Mouse (Mus musculus): Measurements from ENCODE around the gene Hdac10. TPM values are rescaled to one million over a fixed set of nuclear protein-coding genes. Genes with fewer than 3 reads are reported as not detected.
A peak's percentile ranks its signal among the peaks of the same experiment; 100 is the strongest.

The Hdac10 gene
- polyA plus RNA-seq, 1 experiment = 3.8 TPM

DNA sequence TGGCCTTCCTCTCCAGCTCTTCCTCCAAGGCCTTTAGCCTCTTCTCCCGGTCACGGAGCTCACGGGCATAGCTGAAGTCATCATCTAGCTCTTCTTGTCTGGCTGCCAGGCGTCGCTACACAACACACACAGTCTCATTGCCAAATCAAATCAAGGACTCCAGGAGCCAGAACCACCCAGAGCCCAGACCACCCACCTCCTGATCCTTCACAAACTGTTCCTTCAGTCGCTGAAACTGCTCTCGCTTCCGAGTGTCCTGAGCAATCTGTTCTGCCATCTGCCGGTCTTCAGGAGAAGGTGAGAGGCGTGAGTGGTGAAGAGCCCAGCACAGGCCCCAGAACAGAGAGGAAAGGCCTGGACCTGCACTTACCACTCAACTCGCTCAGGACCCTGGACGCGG is 22.4 kb downstream of the Hdac10 start:
- H3K36me3 ChIP-seq (replicated peaks; ENCODE audit: low read length) = peaks cover 100% of the 10 kb centered on the region
- H3K27me3 ChIP-seq (replicated peaks) = no peaks in the 10 kb centered on the region
- TF ChIP-seq FLI1 (IDR thresholded peaks at IDR 0.05; ENCODE audit: low read length) (no peak), GATA1 (IDR thresholded peaks at IDR 0.05; ENCODE audit: borderline replicate concordance, low read length) (no peak)
- peaks cover 22% of the 10 kb centered on the region for H3K4me1 ChIP-seq
- H3K4me3 ChIP-seq (replicated peaks) = no peak overlapping the region
- H3K9me3 ChIP-seq = no peaks in the 10 kb centered on the region

GRCm38 (mm10) chr15:89104425-89104824 is 24.1 kb downstream of the Hdac10 start:
- Histone ChIP-seq H3K4me1 (peaks cover 27% of the 10 kb centered on the region), H3K36me3 (replicated peaks; ENCODE audit: low read length) (peaks cover 100% of the 10 kb centered on the region), H3K27me3 (replicated peaks) (no peaks in the 10 kb centered on the region), H3K4me3 (replicated peaks) (no peak overlapping the region), H3K9me3 (no peaks in the 10 kb centered on the region)
- no peak for TF ChIP-seq FLI1 (IDR thresholded peaks at IDR 0.05; ENCODE audit: low read length)
- no peak for TF ChIP-seq GATA1 (IDR thresholded peaks at IDR 0.05; ENCODE audit: borderline replicate concordance, low read length)

GRCm38 (mm10) chr15:89103921-89104320 is 24.6 kb downstream of the Hdac10 start:
- Histone ChIP-seq H3K9me3 (no peaks in the 10 kb centered on the region), H3K27me3 (replicated peaks) (no peaks in the 10 kb centered on the region), H3K4me1 (peaks cover 27% of the 10 kb centered on the region), H3K4me3 (replicated peaks) (no peak overlapping the region), H3K36me3 (replicated peaks; ENCODE audit: low read length) (peaks cover 100% of the 10 kb centered on the region)
- TF ChIP-seq FLI1 (IDR thresholded peaks at IDR 0.05; ENCODE audit: low read length) (no peak), GATA1 (IDR thresholded peaks at IDR 0.05; ENCODE audit: borderline replicate concordance, low read length) (no peak)

DNA sequence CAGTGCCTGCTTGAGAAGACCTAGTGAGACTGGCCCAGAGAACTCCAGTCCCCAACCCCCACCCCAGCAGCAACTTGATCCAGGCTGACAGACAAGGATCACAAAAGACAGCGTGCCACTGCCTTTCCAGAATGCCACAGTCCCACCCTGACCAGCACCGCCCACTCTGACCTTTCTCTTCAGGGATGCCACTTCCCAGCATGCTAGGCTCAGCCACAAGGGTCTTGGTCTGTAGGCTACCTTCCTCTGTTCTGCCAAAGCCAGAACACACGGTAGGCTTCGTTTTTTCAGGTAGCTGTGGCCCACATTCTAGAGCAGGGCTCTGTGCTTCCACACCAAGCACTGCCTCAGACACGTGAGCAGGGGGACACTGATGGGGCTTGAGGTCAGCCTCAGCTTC is 25.9 kb downstream of the Hdac10 start:
- H3K9me3 ChIP-seq = no peaks in the 10 kb centered on the region
- TF ChIP-seq FLI1 (IDR thresholded peaks at IDR 0.05; ENCODE audit: low read length) = no peak
- no peak for TF ChIP-seq GATA1 (IDR thresholded peaks at IDR 0.05; ENCODE audit: borderline replicate concordance, low read length)
- no peaks in the 10 kb centered on the region for H3K27me3 ChIP-seq (replicated peaks)
- peaks cover 100% of the 10 kb centered on the region for H3K36me3 ChIP-seq (replicated peaks; ENCODE audit: low read length)
- no peak overlapping the region for H3K4me3 ChIP-seq (replicated peaks)
- peaks cover 24% of the 10 kb centered on the region for H3K4me1 ChIP-seq

GRCm38 (mm10) chr15:89100823-89101222 is 27.7 kb downstream of the Hdac10 start:
- Histone ChIP-seq H3K4me1 (peaks cover 6% of the 10 kb centered on the region), H3K27me3 (replicated peaks) (no peaks in the 10 kb centered on the region), H3K9me3 (no peaks in the 10 kb centered on the region), H3K4me3 (replicated peaks) (no peak overlapping the region), H3K36me3 (replicated peaks; ENCODE audit: low read length) (peaks cover 100% of the 10 kb centered on the region)
- TF ChIP-seq FLI1 (IDR thresholded peaks at IDR 0.05; ENCODE audit: low read length) (no peak), GATA1 (IDR thresholded peaks at IDR 0.05; ENCODE audit: borderline replicate concordance, low read length) (no peak)

- peaks cover 10% of the 10 kb centered on the region; the same call in 1 of the 2 replicates for H3K4me1 ChIP-seq
- TF ChIP-seq FLI1 (IDR thresholded peaks at IDR 0.05; ENCODE audit: low read length) = no peak
- no peak for TF ChIP-seq GATA1 (IDR thresholded peaks at IDR 0.05; ENCODE audit: borderline replicate concordance, low read length)
- H3K27me3 ChIP-seq (replicated peaks) = no peaks in the 10 kb centered on the region
- no peak overlapping the region for H3K4me3 ChIP-seq (replicated peaks)
- H3K9me3 ChIP-seq = no peaks in the 10 kb centered on the region
- H3K36me3 ChIP-seq (replicated peaks; ENCODE audit: low read length) = peaks cover 100% of the 10 kb centered on the region
Measured at GRCm38 (mm10) chr15:89098616-89099015, 29.9 kb downstream of the Hdac10 start.

- Histone ChIP-seq H3K27me3 (replicated peaks) (no peaks in the 10 kb centered on the region), H3K9me3 (no peaks in the 10 kb centered on the region), H3K4me1 (peaks cover 10% of the 10 kb centered on the region; the same call in 1 of the 2 replicates), H3K4me3 (replicated peaks) (no peak overlapping the region), H3K36me3 (replicated peaks; ENCODE audit: low read length) (peaks cover 100% of the 10 kb centered on the region)
- TF ChIP-seq GATA1 (IDR thresholded peaks at IDR 0.05; ENCODE audit: borderline replicate concordance, low read length) (no peak), FLI1 (IDR thresholded peaks at IDR 0.05; ENCODE audit: low read length) (no peak)
Measured at GRCm38 (mm10) chr15:89097450-89097849, 31.1 kb downstream of the Hdac10 start.

DNA sequence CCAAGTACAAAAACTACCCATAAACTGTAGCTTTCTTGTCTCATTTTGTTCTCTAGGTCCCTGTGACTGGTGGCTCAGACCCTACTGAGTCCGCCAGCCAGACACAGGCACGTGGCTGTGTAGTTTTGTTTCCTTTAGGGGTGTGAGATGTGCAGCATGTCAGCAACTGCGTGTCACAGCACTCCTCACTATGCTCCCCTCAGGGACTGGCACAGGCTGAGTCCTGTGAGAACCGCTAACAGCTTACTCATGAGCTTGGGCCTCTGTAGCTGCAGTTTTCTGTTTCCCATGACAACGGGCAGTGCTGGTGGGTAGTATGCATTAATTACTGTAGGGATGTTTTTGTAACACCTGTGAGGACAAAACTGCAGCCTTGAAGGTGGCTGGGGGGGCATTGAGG is 36.3 kb downstream of the Hdac10 start:
- H3K4me3 ChIP-seq (replicated peaks) = no peak overlapping the region
- H3K36me3 ChIP-seq (replicated peaks; ENCODE audit: low read length) = peaks cover 66% of the 10 kb centered on the region
- TF ChIP-seq GATA1 (IDR thresholded peaks at IDR 0.05; ENCODE audit: borderline replicate concordance, low read length) = no peak
- TF ChIP-seq FLI1 (IDR thresholded peaks at IDR 0.05; ENCODE audit: low read length) = no peak
- peaks cover 38% of the 10 kb centered on the region for H3K4me1 ChIP-seq
- H3K27me3 ChIP-seq (replicated peaks) = no peaks in the 10 kb centered on the region
- no peaks in the 10 kb centered on the region for H3K9me3 ChIP-seq

DNA sequence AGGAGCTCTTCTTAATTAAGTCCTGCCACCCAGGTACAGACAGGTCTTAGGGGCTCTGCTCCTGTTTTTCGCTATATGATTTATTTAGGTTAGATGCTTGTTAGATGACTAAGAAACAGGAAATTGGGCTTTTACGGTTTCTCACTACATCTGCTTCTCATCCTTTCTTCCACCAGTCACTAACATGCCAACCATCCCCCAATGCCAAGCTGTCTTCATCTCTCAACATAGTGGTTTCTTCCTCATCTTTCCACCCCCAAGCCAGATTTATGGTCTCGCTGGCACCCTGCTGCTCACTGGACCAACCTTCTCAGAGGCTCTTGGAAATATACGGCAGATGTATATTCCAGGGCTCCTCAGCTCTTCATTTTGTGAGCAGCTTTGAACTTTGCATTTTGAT is 37.8 kb downstream of the Hdac10 start:
- Histone ChIP-seq H3K27me3 (replicated peaks) (no peaks in the 10 kb centered on the region), H3K4me1 (peaks cover 44% of the 10 kb centered on the region), H3K36me3 (replicated peaks; ENCODE audit: low read length) (peaks cover 66% of the 10 kb centered on the region), H3K9me3 (no peaks in the 10 kb centered on the region), H3K4me3 (replicated peaks) (no peak overlapping the region)
- TF ChIP-seq FLI1 (IDR thresholded peaks at IDR 0.05; ENCODE audit: low read length) = no peak
- TF ChIP-seq GATA1 (IDR thresholded peaks at IDR 0.05; ENCODE audit: borderline replicate concordance, low read length) = no peak

DNA sequence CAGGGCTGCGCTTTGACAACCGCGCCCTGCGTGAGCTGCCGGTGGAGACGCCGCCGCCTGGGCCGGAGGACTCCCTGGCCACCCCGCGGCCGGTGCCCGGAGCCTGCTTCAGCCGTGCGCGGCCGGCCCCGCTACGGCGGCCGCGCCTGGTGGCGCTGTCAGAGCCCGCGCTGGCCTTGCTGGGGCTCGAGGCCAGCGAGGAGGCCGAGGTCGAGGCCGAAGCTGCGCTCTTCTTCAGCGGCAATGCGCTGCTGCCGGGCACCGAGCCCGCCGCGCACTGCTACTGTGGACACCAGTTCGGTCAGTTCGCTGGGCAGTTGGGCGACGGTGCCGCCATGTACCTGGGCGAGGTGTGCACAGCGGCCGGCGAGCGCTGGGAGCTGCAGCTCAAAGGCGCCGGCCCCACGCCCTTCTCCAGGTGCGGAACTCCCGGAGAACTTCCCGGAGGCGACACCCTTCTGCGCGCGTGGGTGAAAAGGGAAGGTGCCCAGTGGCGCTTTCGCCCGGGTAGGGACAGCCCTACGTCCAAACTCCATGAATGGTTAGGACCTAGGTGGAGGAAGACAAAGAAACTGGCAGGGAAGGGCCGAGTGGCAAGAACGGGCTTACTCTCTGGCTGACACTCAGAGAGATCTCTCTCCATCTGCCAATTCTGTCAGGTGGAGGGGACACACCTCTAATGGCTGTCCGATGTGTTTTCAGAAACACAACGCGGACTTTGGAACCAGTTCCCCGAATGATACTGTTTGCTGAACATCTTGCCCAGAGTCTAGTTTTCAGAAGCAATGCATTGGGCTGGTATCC is 39.0 kb downstream of the Hdac10 start:
- TF ChIP-seq GATA1 (IDR thresholded peaks at IDR 0.05; ENCODE audit: borderline replicate concordance, low read length) (no peak), FLI1 (IDR thresholded peaks at IDR 0.05; ENCODE audit: low read length) (no peak)
- Histone ChIP-seq H3K9me3 (no peaks in the 10 kb centered on the region), H3K36me3 (replicated peaks; ENCODE audit: low read length) (peaks cover 66% of the 10 kb centered on the region), H3K4me1 (peaks cover 50% of the 10 kb centered on the region), H3K27me3 (replicated peaks) (no peaks in the 10 kb centered on the region), H3K4me3 (replicated peaks) (peak overlapping the region; percentile 96)
